Mouse (Mus musculus) MEL (cell line): Measurements from ENCODE around the gene Agps.

Experiments
- CTCF ChIP-seq, 3 experiments: IDR thresholded peaks in 2 of 3; conservative IDR thresholded peaks in 1 of 3; 2 replicates each; pipeline ENCODE4 v1.5.1; 2011 to 2012; ENCODE audit warnings: low read length in 3 of 3, low read depth in 2 of 3, mild to moderate bottlenecking in 2 of 3, improper control_type of control experiment in 1 of 3, inconsistent platforms in 1 of 3, mixed read lengths in 1 of 3, moderate library complexity in 1 of 3; ENCODE audit not compliant: control insufficient read depth in 1 of 3, insufficient read depth in 1 of 3, poor library complexity in 1 of 3, severe bottlenecking in 1 of 3
- E2F4 ChIP-seq: IDR thresholded peaks from 2 replicates; pipeline ENCODE4 v1.6.1; 2011; ENCODE audit warnings: low read depth, low read length, improper control_type of control experiment, borderline replicate concordance
- EP300 ChIP-seq, 2 experiments: IDR thresholded peaks; 2 replicates each; pipeline ENCODE4 v1.6.1; 2011; ENCODE audit warnings: improper control_type of control experiment in 2 of 2, low read length in 2 of 2, low read depth in 1 of 2, mild to moderate bottlenecking in 1 of 2
- JUND ChIP-seq: IDR thresholded peaks from 2 replicates; pipeline ENCODE4 v1.6.1; 2011; ENCODE audit warnings: low read depth, mild to moderate bottlenecking, improper control_type of control experiment, low read length
- KAT2A ChIP-seq: conservative IDR thresholded peaks from 2 replicates; pipeline ENCODE4 v1.6.1; 2012; ENCODE audit warnings: low read depth, low read length, improper control_type of control experiment, inconsistent platforms
- POLR2A ChIP-seq, 2 experiments: IDR thresholded peaks; 2 replicates each; pipeline ENCODE4 v1.6.1; 2011 to 2012; ENCODE audit warnings: low read length in 2 of 2, mild to moderate bottlenecking in 2 of 2, control low read depth in 1 of 2, improper control_type of control experiment in 1 of 2, low read depth in 1 of 2, moderate library complexity in 1 of 2; ENCODE audit not compliant: control insufficient read depth in 1 of 2, insufficient read depth in 1 of 2, poor library complexity in 1 of 2
- POLR2AphosphoS2 ChIP-seq: IDR thresholded peaks from 2 replicates; pipeline ENCODE4 v1.6.1; 2011; ENCODE audit warnings: low read length, improper control_type of control experiment
- SMC3 ChIP-seq: IDR thresholded peaks from 2 replicates; pipeline ENCODE4 v1.6.1; 2011; ENCODE audit warnings: low read depth, low read length, improper control_type of control experiment
- UBTF ChIP-seq: IDR thresholded peaks from 2 replicates; pipeline ENCODE4 v1.6.1; 2012; ENCODE audit warnings: low read depth, mild to moderate bottlenecking, inconsistent platforms, low read length, improper control_type of control experiment, moderate library complexity, borderline replicate concordance; ENCODE audit not compliant: insufficient read depth
- ZKSCAN1 ChIP-seq: IDR thresholded peaks from 2 replicates; pipeline ENCODE4 v1.6.1; 2012; ENCODE audit warnings: low read depth, mild to moderate bottlenecking, inconsistent platforms, low read length, improper control_type of control experiment, moderate library complexity

DNA sequence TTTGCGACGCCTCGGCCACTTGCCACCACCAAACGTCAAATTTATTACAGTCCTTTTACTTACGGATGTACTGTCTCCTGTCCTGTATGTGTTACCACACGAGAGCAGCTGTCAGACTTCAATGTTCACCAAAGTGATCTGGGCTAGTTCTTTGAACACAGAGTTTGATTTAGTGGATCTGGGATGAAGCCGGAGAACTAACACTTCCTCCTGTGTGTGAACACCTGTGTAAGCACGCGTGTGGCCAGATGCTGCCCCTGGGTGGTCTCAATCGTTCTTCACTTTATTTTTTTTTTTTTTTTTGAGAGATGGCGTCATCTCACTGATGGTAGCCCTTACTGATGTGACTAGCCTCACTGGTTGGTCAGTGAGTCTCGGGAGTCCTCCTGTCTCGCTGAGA lies 17.1 kb upstream of the Agps start:
- TF ChIP-seq POLR2A (IDR thresholded peaks at IDR 0.05; ENCODE audit: control insufficient read depth in 1 of 2, insufficient read depth in 1 of 2, low read depth in 1 of 2, low read length in 2 of 2, poor library complexity in 1 of 2) (no peak), KAT2A (no peak), POLR2AphosphoS2 (no peak), E2F4 (no peak), EP300 (IDR thresholded peaks at IDR 0.05; ENCODE audit: low read depth in 1 of 2, low read length in 2 of 2) (no peak), ZKSCAN1 (no peak), CTCF (IDR thresholded peaks at IDR 0.05 in 2 of 3, conservative IDR thresholded peaks at IDR 0.05 in 1 of 3; ENCODE audit: control insufficient read depth in 1 of 3, insufficient read depth in 1 of 3, low read depth in 2 of 3, low read length in 3 of 3, poor library complexity in 1 of 3, severe bottlenecking in 1 of 3) (no peak), SMC3 (no peak), JUND (no peak), UBTF (no peak)
